Mouse (Mus musculus) megakaryocyte, embryonic 14.5 days (primary cell): ENCODE measurements around the gene Itpr1. TPM values are rescaled to one million over a fixed set of nuclear protein-coding genes. Genes with fewer than 3 reads are reported as not detected.

Source experiments
- H3K27me3 ChIP-seq: replicated peaks from 2 replicates; pipeline ENCODE3; 2012; ENCODE audit warnings: inconsistent platforms
- H3K36me3 ChIP-seq: replicated peaks from 2 replicates; pipeline ENCODE3; 2012; ENCODE audit warnings: low read length, inconsistent platforms, mixed read lengths
- H3K4me1 ChIP-seq: 2 replicates; pipeline ENCODE4 v1.6.1; 2012; ENCODE audit warnings: inconsistent platforms
- H3K4me3 ChIP-seq: replicated peaks from 2 replicates; pipeline ENCODE3; 2012; ENCODE audit warnings: moderate library complexity, mild to moderate bottlenecking, inconsistent platforms
- H3K9me3 ChIP-seq: 2 replicates; pipeline ENCODE4 v1.6.1; 2012; ENCODE audit warnings: inconsistent platforms
- FLI1 ChIP-seq: IDR thresholded peaks from 2 replicates; pipeline ENCODE4 v1.6.1; 2012; ENCODE audit warnings: low read length, inconsistent platforms, mixed read lengths
- GATA1 ChIP-seq: IDR thresholded peaks from 3 replicates; pipeline ENCODE4 v1.6.1; 2012; ENCODE audit warnings: mixed read lengths, low read length, inconsistent platforms, borderline replicate concordance
- polyA plus RNA-seq: library from polyadenylated mRNA; stranded (reverse); fragments of >175 nt; gene quantifications from 2 replicates; pipeline ENCODE4 v1.2.3, GENCODE M21; 2012; ENCODE audit warnings: low replicate concordance; ENCODE audit not compliant: insufficient read depth

Gene Itpr1
- polyA plus RNA-seq, 1 experiment: 8.3 TPM

GRCm38 (mm10) chr6:108371347-108371893, 158.5 kb downstream of the Itpr1 start:
- peaks cover 27% of the 10 kb centered on the region for H3K4me1 ChIP-seq
- no peak for TF ChIP-seq GATA1
- TF ChIP-seq FLI1: no peak
- no peak overlapping the region for H3K4me3 ChIP-seq
- H3K36me3 ChIP-seq: peaks cover 79% of the 10 kb centered on the region
- H3K9me3 ChIP-seq: no peaks in the 10 kb centered on the region
- no peaks in the 10 kb centered on the region for H3K27me3 ChIP-seq

- peaks cover 10% of the 10 kb centered on the region; the same call in 1 of the 2 replicates for H3K4me1 ChIP-seq
- H3K36me3 ChIP-seq: peaks cover 86% of the 10 kb centered on the region
- no peaks in the 10 kb centered on the region for H3K9me3 ChIP-seq
- no peak overlapping the region for H3K4me3 ChIP-seq
- TF ChIP-seq FLI1 (no peak), GATA1 (no peak)
- no peaks in the 10 kb centered on the region for H3K27me3 ChIP-seq
These were observed 161.1 kb downstream of the Itpr1 start for GRCm38 (mm10) chr6:108374019-108374418.

- H3K4me1 ChIP-seq: peaks cover 6% of the 10 kb centered on the region; the same call in 1 of the 2 replicates
- H3K36me3 ChIP-seq: peaks cover 89% of the 10 kb centered on the region
- 0 out of 2 replicates have a peak, but pooled peaks cover 4% of the 10 kb centered on the region for H3K9me3 ChIP-seq
- no peak overlapping the region for H3K4me3 ChIP-seq
- TF ChIP-seq FLI1 (no peak), GATA1 (no peak)
- H3K27me3 ChIP-seq: no peaks in the 10 kb centered on the region
These were observed 166.1 kb downstream of the Itpr1 start for GRCm38 (mm10) chr6:108379041-108379440.

- Histone ChIP-seq H3K9me3 (0 out of 2 replicates have a peak, but pooled peaks cover 4% of the 10 kb centered on the region), H3K4me1 (0 out of 2 replicates have a peak, but pooled peaks cover 7% of the 10 kb centered on the region), H3K27me3 (no peaks in the 10 kb centered on the region), H3K36me3 (peaks cover 93% of the 10 kb centered on the region), H3K4me3 (no peak overlapping the region)
- no peak for TF ChIP-seq GATA1
- TF ChIP-seq FLI1: no peak
These were observed 167.3 kb downstream of the Itpr1 start for GRCm38 (mm10) chr6:108380209-108380608.

- no peaks in the 10 kb centered on the region for H3K4me1 ChIP-seq
- no peaks in the 10 kb centered on the region for H3K9me3 ChIP-seq
- H3K36me3 ChIP-seq: peaks cover 100% of the 10 kb centered on the region
- TF ChIP-seq FLI1 (no peak), GATA1 (no peak)
- H3K4me3 ChIP-seq: no peak overlapping the region
- no peaks in the 10 kb centered on the region for H3K27me3 ChIP-seq
These were observed 177.9 kb downstream of the Itpr1 start for GRCm38 (mm10) chr6:108390624-108391324.

- Histone ChIP-seq H3K4me1 (peaks cover 7% of the 10 kb centered on the region; the same call in 1 of the 2 replicates), H3K9me3 (no peaks in the 10 kb centered on the region), H3K4me3 (no peak overlapping the region), H3K36me3 (peaks cover 99% of the 10 kb centered on the region), H3K27me3 (no peaks in the 10 kb centered on the region)
- no peak for TF ChIP-seq GATA1
- no peak for TF ChIP-seq FLI1
These were observed 180.2 kb downstream of the Itpr1 start for GRCm38 (mm10) chr6:108393131-108393530.

GRCm38 (mm10) chr6:108397956-108398355, 185.1 kb downstream of the Itpr1 start:
- H3K9me3 ChIP-seq: no peaks in the 10 kb centered on the region
- TF ChIP-seq GATA1 (no peak), FLI1 (no peak)
- H3K4me3 ChIP-seq: no peak overlapping the region
- H3K36me3 ChIP-seq: peaks cover 99% of the 10 kb centered on the region
- H3K27me3 ChIP-seq: no peaks in the 10 kb centered on the region
- H3K4me1 ChIP-seq: peaks cover 7% of the 10 kb centered on the region; the same call in 1 of the 2 replicates

- Histone ChIP-seq H3K4me3 (no peak overlapping the region), H3K27me3 (no peaks in the 10 kb centered on the region), H3K9me3 (no peaks in the 10 kb centered on the region), H3K36me3 (peaks cover 100% of the 10 kb centered on the region), H3K4me1 (peaks cover 7% of the 10 kb centered on the region; the same call in 1 of the 2 replicates)
- no peak for TF ChIP-seq FLI1
- TF ChIP-seq GATA1: no peak
These were observed 188.6 kb downstream of the Itpr1 start for GRCm38 (mm10) chr6:108401412-108401955.

- TF ChIP-seq GATA1: no peak
- no peak for TF ChIP-seq FLI1
- H3K9me3 ChIP-seq: no peaks in the 10 kb centered on the region
- H3K4me3 ChIP-seq: no peak overlapping the region
- H3K36me3 ChIP-seq: peaks cover 99% of the 10 kb centered on the region
- H3K27me3 ChIP-seq: no peaks in the 10 kb centered on the region
- H3K4me1 ChIP-seq: no peaks in the 10 kb centered on the region
These were observed 191.8 kb downstream of the Itpr1 start for GRCm38 (mm10) chr6:108404736-108405135.

GRCm38 (mm10) chr6:108408053-108408452, 195.2 kb downstream of the Itpr1 start:
- peaks cover 99% of the 10 kb centered on the region for H3K36me3 ChIP-seq

More at GRCm38 (mm10) chr6:108408053-108408452, 195.2 kb downstream of the Itpr1 start:
- Histone ChIP-seq H3K4me1 (no peaks in the 10 kb centered on the region), H3K9me3 (no peaks in the 10 kb centered on the region), H3K4me3 (no peak overlapping the region), H3K27me3 (no peaks in the 10 kb centered on the region)
- TF ChIP-seq GATA1: no peak
- TF ChIP-seq FLI1: no peak
